Mouse (Mus musculus): Measurements from ENCODE around the gene Pde4d.
A peak's percentile ranks its signal among the peaks of the same experiment; 100 is the strongest.

Pde4d gene

GRCm38 (mm10) chr13:109808039-109808438, 1358.3 kb downstream of the Pde4d start:
- DNase-seq, result no peak

DNA sequence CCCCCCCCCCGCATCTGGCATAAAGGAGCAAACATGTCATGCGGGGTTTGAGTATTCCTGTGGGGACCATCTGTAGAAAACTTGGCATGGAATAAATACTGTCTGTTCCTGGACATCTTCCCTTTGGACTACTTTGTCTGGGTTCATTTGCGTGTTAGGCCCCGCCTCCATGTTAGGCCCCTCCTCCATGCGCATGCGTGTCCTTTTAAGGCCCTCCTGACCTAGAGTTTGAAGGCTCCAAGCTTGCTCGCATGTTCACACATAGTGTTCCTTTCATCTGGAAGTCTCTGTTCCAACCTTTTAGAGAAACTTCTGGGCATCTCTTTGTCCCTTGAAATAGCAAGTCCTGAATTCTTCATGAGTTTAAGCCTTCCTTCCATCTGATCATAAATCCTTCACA, 1359.2 kb downstream of the Pde4d start:
- DNase-seq, result no peak

DNA sequence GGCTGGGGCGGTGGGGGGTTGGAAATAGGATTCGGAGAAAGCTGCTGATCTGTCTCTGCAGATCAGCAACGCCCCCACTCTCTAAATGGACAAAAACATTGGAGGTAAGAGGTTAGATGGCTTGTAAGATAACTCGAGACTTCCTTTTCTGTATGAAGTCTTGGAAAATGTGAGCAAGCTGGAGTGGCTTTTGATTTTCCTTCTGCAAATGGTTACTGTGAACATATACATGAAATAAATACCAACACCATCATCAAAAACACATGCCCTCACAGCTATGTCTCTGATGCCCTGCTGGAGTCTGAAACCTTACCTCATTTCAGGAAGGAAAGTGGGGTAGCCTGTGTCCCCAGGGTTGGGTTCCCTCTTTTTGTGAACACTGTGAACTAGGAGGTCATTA, 1359.9 kb downstream of the Pde4d start:
- no peak for DNase-seq

- DNase-seq, result no peak
Observed at GRCm38 (mm10) chr13:109813924-109814323, 1364.2 kb downstream of the Pde4d start.

DNA sequence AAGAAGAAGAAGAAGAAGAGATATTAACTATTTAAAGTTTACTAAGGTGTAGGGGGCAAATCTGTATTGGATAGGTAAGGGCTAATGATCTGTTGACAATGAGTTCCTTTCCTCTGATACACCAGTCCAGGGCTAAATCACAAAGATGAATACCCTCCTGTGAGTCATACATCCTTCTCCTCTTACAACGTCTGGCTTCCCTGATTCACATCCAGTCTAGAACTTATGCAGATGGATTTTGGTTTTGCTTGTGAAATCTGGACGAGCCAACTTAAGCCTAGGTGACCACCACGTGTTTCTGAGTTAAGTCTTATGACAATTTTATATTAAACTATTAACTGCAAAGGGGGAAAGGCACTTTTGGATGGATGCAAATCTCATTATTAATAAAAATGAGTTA, 1369.3 kb downstream of the Pde4d start:
- no peak for DNase-seq

DNA sequence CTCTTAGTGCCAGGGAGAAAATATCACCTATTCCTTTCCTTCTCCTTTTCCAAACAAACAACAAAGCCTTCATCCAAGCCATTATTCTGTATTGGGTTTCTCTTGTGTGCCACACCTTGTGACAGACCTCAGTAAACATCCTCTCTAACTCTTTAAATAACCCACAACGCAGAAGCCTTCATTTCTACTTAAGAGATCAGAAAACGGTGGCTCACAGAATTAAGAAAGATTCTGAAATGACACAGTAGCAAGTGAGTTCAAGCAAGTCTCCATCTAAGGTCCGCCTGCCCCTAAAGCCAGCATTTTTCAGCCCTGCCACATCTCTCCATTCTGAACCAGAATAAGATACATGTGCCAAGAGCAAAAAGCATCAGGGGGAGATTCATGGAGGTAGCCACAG, 1370.4 kb downstream of the Pde4d start:
- no peak for DNase-seq

GRCm38 (mm10) chr13:109820866-109821265, 1371.1 kb downstream of the Pde4d start:
- DNase-seq, result peak; percentile 23

DNA sequence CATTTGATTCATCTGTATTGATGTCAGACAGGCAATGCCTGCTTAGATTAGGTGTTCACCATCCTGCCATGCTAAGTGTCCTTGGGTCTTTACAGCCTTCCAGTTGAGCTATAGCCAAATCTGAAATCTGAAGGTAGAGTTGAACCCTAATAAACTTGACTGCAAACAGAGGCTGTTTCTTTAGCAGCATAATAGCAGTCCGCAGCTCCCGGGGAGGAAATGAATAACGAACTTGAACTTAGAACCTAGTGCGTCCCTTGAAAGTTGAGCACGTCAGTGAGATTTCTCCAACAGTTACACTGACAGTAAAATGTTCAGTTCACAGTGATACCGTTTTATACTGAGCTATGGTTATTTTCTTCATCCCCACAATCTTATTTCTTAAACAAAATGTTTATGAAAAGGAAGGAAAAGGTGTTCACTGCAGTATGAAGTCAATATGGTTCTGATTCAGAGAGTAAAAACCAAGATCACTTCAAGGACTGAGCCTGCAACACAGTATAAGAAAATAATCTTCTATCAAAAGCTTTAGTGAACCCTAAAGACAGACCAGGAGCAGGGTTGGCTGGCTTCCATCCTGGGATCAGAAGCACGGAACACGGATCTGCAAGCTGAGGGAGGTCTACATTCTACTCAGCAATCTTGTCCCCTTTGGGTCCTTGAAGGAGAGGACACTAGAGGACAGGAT, 1372.1 kb downstream of the Pde4d start:
- DNase-seq, result peak; percentile 40

GRCm38 (mm10) chr13:109822413-109823298, 1372.9 kb downstream of the Pde4d start:
- peak; percentile 97 for DNase-seq

DNA sequence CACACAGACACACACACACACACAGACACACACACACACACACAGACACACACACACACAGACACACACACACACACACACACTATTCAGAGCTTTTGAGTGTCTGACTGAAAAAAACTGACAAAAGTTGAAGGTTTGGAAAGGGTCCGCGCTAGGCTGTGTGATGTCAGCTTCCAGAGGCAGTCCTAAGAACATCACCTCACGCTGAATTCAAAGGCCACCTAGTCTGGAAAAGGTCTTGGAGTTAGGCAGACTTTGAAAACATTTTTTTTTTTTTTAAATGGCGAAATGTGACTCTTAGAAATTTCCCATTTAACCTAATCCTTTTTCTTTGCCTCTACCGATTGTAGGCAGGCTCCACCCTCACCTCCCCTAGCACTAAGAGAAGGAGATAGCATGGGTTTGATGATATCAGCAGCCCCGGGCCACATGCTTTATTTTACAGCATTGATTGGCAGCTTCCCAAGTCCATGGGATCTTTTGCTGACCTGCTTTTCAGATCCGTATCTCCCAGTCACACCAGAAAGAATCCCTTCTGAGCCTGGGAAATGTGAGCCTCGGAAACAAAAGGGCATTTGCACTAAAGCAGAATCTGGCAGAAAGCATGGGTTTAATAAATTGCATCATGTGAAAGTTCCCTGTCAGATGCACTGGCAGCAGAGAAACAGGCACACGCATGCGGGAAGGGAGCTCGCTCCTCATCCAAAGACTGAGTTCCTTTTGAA, 1373.7 kb downstream of the Pde4d start:
- DNase-seq, result peak; percentile 49

DNA sequence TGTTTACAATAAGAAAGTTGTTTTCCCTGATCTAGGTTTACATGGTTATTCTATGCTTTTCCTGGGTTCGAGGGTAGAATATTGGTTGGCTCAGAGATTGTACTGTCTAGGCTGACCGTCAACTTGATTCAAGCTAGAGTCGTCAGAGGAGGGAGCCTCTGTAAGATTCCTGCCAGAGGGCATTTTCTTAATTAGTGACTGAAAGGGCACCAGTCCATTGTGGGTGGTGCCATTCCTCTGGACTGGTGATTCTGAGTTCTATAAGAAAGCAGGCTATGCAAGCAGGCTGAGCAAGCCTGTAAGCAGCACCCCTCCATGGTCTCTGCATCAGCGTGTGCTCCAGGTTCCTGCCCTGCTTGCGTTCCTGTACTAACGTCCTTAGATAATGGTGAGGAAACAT, 1376.1 kb downstream of the Pde4d start:
- no peak for DNase-seq

- DNase-seq, result no peak
Observed at GRCm38 (mm10) chr13:109827341-109827740, 1377.6 kb downstream of the Pde4d start.

GRCm38 (mm10) chr13:109827909-109828308, 1378.2 kb downstream of the Pde4d start:
- no peak for DNase-seq

DNA sequence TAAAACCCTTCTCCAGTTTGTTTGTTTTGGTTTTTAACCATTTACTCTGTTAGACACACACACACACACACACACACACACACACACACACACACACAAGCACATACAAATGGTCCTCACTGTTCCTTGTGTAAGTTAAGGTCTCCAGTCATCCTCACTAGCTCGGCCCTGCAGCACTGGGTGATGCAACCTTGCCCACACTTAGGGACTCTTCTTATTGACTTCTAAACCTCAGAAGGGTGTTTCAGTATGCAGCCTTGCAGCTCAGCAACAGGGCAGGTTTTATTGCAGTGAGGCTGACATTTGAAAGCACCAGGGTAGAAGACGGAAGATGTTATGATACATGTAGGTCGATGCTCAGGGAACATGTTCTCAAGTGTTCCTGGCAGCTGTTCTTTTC, 1379.7 kb downstream of the Pde4d start:
- DNase-seq, result peak; percentile 28

DNA sequence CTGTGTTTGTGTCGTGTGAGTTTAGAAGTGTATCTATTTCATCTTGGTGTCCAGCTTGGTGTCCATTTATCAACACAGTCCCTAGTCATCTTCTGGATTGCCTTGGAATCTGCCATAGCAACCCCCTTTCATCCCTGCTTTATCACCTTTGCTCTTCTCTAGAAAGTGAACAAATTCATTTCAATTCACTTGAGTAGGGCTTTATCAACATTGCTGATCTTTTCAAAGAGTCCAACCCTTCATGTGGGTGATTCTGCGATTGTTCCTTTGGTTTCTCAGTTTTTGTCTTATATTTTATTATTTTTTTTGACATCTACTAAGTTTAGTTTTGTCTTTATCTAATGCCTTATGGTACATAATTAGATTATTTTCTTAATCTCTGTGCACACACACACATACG, 1385.2 kb downstream of the Pde4d start:
- DNase-seq, result no peak

DNA sequence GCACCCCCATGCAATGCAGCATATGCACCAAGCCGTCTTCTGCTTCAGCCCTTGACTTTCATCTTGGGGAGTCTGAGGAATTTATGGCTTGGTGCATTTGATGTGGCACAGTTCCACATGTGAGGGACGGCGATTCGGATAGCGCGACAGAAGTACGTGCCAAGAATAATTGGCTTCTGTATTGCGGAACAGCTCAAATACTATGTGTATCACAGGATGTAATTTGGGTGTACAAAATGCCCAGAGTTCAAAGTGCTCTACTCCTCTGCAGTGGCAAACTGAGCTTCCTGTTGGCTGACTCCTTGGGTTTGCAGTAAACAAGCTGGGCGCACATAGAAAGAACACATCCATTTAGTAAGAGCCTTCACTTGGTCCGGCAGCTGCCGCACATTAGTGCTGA, 1387.7 kb downstream of the Pde4d start:
- peak; percentile 53 for DNase-seq

DNA sequence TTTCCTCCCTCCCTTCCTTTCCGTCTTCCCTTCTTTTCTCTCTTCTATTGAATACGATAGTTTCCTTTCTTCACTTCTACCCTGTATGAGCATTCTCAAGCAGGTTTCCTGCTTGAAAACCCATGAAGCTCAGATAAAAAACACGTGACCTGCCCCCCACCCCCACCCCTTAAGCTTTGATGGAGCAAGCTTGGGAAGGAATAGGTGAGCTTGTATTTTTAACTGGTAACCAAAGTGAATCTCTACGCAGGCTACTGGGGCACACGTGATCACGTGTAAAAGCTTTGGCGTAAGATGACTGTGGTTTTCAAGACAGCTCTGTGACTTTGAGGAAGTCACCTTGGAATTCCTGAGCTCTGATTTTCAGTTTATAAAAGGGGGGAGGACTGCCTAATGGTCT, 1388.2 kb downstream of the Pde4d start:
- peak; percentile 28 for DNase-seq

DNA sequence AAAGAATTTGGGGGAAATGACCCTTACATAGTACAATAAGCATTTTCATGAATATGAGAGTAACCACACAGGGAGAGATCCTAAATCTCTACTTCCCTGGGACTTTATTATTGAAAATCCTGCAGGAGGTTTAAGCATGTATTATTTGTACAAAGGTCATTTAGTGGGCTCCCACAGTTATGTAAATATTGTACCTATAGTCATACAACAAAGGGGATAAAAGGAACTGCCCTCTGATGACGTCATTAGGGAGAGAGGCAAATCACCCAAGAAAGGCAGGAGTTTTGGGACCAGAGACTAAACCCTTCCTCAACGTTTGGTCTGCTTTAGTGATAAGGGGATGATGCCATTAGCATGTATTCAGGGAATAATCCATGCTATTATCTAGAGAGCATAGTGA, 1390.5 kb downstream of the Pde4d start:
- no peak for DNase-seq

DNA sequence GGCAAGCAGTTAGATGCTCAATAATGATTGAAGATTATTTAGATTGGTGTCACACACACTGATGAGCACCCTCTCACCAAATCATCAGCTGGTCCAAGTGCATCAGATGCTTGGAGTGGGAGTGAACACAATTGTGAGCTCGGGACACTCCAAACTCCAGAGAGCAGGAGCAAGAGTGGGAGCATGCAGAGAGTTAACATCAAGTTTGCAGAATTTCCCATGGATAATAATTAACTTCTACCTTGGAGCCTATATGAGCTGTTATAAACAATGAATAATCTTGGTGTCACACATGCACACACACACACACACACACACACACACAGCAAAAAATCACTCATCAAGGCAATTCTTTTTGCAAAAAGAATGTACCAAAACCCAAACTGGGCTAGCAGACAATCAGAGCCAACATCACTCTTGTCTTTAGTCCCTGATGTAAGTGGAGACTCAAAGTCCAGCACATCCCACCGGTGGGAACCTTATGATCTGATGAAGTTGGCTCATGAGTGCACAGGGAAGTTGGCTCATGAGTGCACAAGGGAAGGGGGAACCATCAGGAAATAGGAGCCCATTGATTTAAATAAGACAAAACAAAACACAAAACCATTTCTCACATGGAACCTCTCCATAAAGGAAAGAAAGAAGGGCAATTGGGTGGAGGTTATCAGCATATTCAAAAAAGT, 1391.5 kb downstream of the Pde4d start:
- DNase-seq, result no peak

DNA sequence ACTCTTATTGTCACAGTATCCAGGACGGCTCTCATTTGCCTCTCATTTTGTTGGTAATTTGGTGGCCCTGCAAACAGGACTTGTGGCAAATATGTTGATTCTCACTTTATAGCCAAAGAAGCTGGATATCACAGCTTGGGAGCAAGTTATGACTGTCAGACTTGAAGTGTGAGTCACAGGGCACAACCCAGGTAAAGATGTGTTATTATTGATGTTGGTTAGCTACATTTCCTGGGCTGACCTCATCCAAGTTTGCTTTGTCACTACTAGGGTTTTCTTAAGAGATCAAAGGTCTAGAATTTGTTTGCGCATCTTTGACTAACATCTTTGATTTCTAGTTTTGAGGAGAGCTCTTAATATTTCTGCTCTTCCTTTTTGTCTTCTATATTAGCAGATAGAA, 1393.2 kb downstream of the Pde4d start:
- no peak for DNase-seq

GRCm38 (mm10) chr13:109844828-109845227, 1395.1 kb downstream of the Pde4d start:
- peak; percentile 44 for DNase-seq

DNA sequence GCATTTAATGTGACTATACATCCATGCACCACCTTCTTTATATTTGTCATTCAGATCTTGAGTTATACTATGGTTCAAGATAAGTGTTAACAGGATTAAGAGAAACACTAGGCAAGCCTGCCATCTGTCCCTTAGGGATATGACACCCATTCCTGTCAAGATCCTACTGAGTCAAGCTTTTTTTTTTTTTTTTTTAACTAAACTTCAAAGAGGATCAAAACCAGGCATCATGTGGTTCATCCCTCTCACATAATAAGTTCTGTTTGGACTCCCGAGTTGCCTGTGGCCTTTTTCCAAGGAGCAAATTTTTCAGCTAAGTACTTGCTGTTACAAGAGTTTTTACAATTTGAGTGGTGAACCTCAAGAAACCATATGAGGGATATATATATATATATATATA, 1414.1 kb downstream of the Pde4d start:
- no peak for DNase-seq

DNA sequence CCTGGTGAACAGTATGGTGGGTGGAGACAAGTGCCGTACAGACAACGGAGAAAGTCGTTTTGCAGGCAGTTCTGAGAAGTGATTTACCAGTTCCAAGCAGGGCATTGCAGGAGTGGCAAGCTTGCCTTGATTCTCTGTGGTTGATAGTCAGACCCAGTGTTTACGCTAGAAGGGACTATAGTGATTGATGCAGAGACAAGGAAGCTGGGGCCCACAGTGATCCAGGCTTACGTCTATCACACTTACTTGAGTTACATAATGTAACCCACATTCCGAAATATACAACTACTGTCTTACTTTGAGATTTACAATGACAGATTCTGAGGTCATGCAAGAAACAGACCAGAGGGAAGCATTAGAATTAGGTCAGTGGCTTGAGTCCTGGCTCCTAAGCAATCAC, 1414.6 kb downstream of the Pde4d start:
- DNase-seq, result no peak
